Mouse (Mus musculus) brain, adult 10 weeks (tissue): Measurements from ENCODE around the gene Hist1h4k. TPM values are rescaled to one million over a fixed set of nuclear protein-coding genes. Genes with fewer than 3 reads are reported as not detected.

Source experiments
- polyA plus RNA-seq: library from polyadenylated mRNA; stranded (reverse); fragments of 350-450 nt; fragmentation: Illumina TruSeq; extraction: RNeasy Lipid Tissue Mini Kit (QIAGEN cat#74804); gene quantifications from one replicate; pipeline ENCODE4 v1.2.3, GENCODE M21; 2015; ENCODE audit warnings: low read depth, low replicate concordance

The Hist1h4k gene
- polyA plus RNA-seq = 4.7 TPM

GRCm38 (mm10) chr13:21750159-21751017, at the start of gene Hist1h4k:
Hist1h4k (minus strand) TSS chr13:21750505.

GRCm38 (mm10) chr13:21786899-21787629, 36.8 kb upstream of the Hist1h4k start, which contains the start of the genes Hist1h2an and Hist1h2bp:
Hist1h2an (minus strand) TSS chr13:21787218.
Hist1h2bp (plus strand) TSS chr13:21787461.

GRCm38 (mm10) chr13:21783255-21783617, 32.9 kb upstream of the Hist1h4k start, which contains the start of gene Hist1h3i:
Hist1h3i (minus strand) TSS chr13:21783370.

GRCm38 (mm10) chr13:21779767-21780731, 29.7 kb upstream of the Hist1h4k start, which contains the start of gene Hist1h1b:
Hist1h1b (minus strand) TSS chr13:21780625.

GRCm38 (mm10) chr13:21753524-21754285, 3.4 kb upstream of the Hist1h4k start, which contains the start of the genes Hist1h2ak and Hist1h2bn:
Hist1h2ak (minus strand) TSS chr13:21753827.
Hist1h2bn (plus strand) TSS chr13:21754123.

GRCm38 (mm10) chr13:21734906-21735767, 15.2 kb downstream of the Hist1h4k start, which contains the start of gene Hist1h4j:
Hist1h4j (plus strand) TSS chr13:21735064.

GRCm38 (mm10) chr13:21721757-21722372, 28.4 kb downstream of the Hist1h4k start, which contains the start of gene Hist1h2bm:
Hist1h2bm (plus strand) TSS chr13:21722044.

GRCm38 (mm10) chr13:21717397-21718357, 32.6 kb downstream of the Hist1h4k start, which contains the start of gene Hist1h3h:
Hist1h3h (plus strand) TSS chr13:21717659.

GRCm38 (mm10) chr13:21715864-21716539, 34.3 kb downstream of the Hist1h4k start, which contains the start of the genes Hist1h2bl and Hist1h2ai:
Hist1h2bl (minus strand) TSS chr13:21716143.
Hist1h2ai (plus strand) TSS chr13:21716422.

Other genes starting within 250 kb of the Hist1h4k start
- gene Gm11273, start 249.1 kb downstream of the Hist1h4k start, polyA plus RNA-seq = 15.6 TPM
- gene Zkscan8, start 219.4 kb downstream of the Hist1h4k start, polyA plus RNA-seq = 8.6 TPM
- gene Olfr1366, start 207.7 kb downstream of the Hist1h4k start, polyA plus RNA-seq = not detected
- not detected for gene Olfr1535, start 190.6 kb downstream of the Hist1h4k start, polyA plus RNA-seq
- gene Olfr1364, start 168.7 kb downstream of the Hist1h4k start, polyA plus RNA-seq = not detected
- not detected for gene Olfr1362, start 136.5 kb downstream of the Hist1h4k start, polyA plus RNA-seq
- not detected for gene Olfr11, start 108.0 kb downstream of the Hist1h4k start, polyA plus RNA-seq
- not detected for gene Olfr1361, start 87.1 kb downstream of the Hist1h4k start, polyA plus RNA-seq
- gene Olfr1360, start 73.1 kb downstream of the Hist1h4k start, polyA plus RNA-seq = not detected
- gene Olfr1359, start 52.4 kb downstream of the Hist1h4k start, polyA plus RNA-seq = not detected
- gene Hist1h2bl, start 34.4 kb downstream of the Hist1h4k start, polyA plus RNA-seq = not detected
- gene Hist1h2ai, start 34.1 kb downstream of the Hist1h4k start, polyA plus RNA-seq = not detected
- gene Hist1h3h, start 32.8 kb downstream of the Hist1h4k start, polyA plus RNA-seq = not detected
- not detected for gene Hist1h2bm, start 28.5 kb downstream of the Hist1h4k start, polyA plus RNA-seq
- 1.7 TPM for gene Hist1h4j, start 15.4 kb downstream of the Hist1h4k start, polyA plus RNA-seq
- gene Hist1h2ak, start 3.3 kb upstream of the Hist1h4k start, polyA plus RNA-seq = not detected
- gene Hist1h2bn, start 3.6 kb upstream of the Hist1h4k start, polyA plus RNA-seq = not detected
- gene Hist1h1b, start 30.1 kb upstream of the Hist1h4k start, polyA plus RNA-seq = not detected
- not detected for gene Hist1h3i, start 32.9 kb upstream of the Hist1h4k start, polyA plus RNA-seq
- not detected for gene Hist1h2an, start 36.7 kb upstream of the Hist1h4k start, polyA plus RNA-seq
- gene Hist1h2bp, start 37.0 kb upstream of the Hist1h4k start, polyA plus RNA-seq = not detected
- not detected for gene Hist1h2bq, start 59.7 kb upstream of the Hist1h4k start, polyA plus RNA-seq
- gene Hist1h2ao, start 60.0 kb upstream of the Hist1h4k start, polyA plus RNA-seq = not detected
- gene Hist1h4m, start 61.2 kb upstream of the Hist1h4k start, polyA plus RNA-seq = 3.7 TPM
- gene Hist1h4n, start 81.7 kb upstream of the Hist1h4k start, polyA plus RNA-seq = not detected
- gene Hist1h2ap, start 83.0 kb upstream of the Hist1h4k start, polyA plus RNA-seq = not detected
- gene Hist1h2br, start 83.2 kb upstream of the Hist1h4k start, polyA plus RNA-seq = 0.58 TPM
- 5.2 TPM for gene Zfp184, start 194.6 kb upstream of the Hist1h4k start, polyA plus RNA-seq
- not detected for gene Pom121l2, start 230.7 kb upstream of the Hist1h4k start, polyA plus RNA-seq